Mouse (Mus musculus): Measurements from ENCODE around the gene Cdk10. TPM values are rescaled to one million over a fixed set of nuclear protein-coding genes. Genes with fewer than 3 reads are reported as not detected.
A peak's percentile ranks its signal among the peaks of the same experiment; 100 is the strongest.

Cdk10 gene
- 32.1 and 71.7 TPM in 2 replicates for polyA plus RNA-seq (2011; ENCODE audit: insufficient read depth, insufficient read length, low replicate concordance, missing spikeins)

DNA sequence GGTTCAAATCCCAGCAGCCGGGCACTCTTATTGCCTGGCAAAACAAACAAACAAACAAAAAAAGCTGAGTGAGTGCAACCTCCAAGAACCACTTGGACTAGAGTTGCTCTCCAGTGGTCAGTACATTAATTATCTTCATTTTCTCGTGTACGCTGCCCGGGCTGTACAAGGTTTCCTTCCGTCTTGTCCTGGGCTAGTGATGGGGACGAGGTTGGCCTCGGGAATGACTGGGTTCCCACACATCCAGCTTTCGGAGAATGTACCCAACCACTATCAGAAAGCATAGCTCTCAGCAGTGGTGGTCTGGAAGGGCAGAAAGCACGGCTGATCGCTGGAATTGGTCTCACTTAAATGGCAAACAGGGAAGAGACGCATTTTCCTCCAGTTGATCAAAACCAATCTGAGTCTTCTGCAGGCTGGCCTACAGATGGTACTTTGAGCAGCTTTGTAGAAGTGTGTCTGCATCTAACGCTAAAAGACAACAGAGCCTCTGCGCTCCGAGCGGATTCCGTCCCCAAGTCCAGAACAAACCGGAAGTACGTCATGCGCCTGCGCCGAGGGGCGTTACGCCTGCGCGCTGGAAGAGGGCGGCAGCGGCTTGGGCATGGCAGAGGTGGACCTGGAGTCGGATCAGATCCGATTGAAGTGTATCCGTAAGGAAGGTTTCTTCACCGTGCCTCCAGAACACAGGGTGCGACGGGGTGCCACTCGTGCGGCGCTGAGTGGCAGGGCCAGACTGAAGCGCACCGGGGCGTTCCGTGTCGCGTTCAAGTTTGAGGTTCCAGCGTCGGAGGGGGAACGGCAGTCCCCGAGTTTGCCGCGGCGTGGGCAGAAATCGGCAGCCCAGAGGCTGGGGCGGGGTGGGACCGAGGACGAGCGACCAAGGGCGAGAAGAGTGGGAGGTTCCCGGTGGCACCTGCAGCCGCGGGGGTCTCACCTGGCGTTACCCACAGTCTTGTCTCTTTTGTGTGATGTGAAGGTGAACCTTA is at the start of gene Cdk10:
TSS of gene Cdk10 (plus strand) at position 565 of the 989 bp plus-strand sequence.
- 2% methylated on average over 59 of the region's 59 CpGs for WGBS
- no peak for TF ChIP-seq CTCF (IDR thresholded peaks at IDR 0.05; ENCODE audit: control insufficient read depth, insufficient read depth, low read length)
- peak; percentile 96 for TF ChIP-seq POLR2A (IDR thresholded peaks at IDR 0.05; ENCODE audit: borderline replicate concordance, control insufficient read depth, low read depth, low read length)
- Histone ChIP-seq H3K27ac (ENCODE audit: control insufficient read depth, insufficient read depth, low read depth, low read length, poor library complexity) (peak within 1 kb of the TSS; percentile 44), H3K4me1 (ENCODE audit: control insufficient read depth, insufficient read depth, low read length) (peaks cover 2% of the 10 kb centered on the region; the same call in 1 of the 2 replicates), H3K4me3 (replicated peaks; ENCODE audit: control insufficient read depth, low read depth, low read length) (peak within 1 kb of the TSS; percentile 88)

DNA sequence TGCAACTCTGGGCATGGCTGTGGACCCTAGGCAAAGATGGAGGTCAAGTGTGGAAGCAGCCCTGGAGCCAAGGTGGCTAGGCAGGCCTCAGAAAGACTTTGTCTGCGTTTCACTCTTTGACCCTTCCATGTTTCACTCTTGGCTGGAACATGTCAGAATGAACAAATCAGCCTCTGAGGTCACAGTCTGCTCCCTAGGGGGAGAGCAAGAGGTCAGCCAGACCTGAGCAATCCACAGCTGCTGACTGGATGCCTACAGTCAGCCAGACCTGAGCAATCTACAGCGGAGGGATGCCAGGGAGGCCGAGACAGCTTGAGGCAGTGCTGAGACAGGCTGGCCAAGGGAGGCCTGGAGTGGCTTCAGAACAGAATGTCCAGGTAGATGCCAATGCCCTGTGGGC is 43.3 kb upstream of the Cdk10 start:
- Histone ChIP-seq H3K4me3 (replicated peaks; ENCODE audit: control insufficient read depth, low read depth, low read length) (no peak overlapping the region), H3K4me1 (ENCODE audit: control insufficient read depth, insufficient read depth, low read length) (no peaks in the 10 kb centered on the region), H3K27ac (ENCODE audit: control insufficient read depth, insufficient read depth, low read depth, low read length, poor library complexity) (no peak overlapping the region)
- TF ChIP-seq CTCF (IDR thresholded peaks at IDR 0.05; ENCODE audit: control insufficient read depth, insufficient read depth, low read length) = no peak
- TF ChIP-seq POLR2A (IDR thresholded peaks at IDR 0.05; ENCODE audit: borderline replicate concordance, control insufficient read depth, low read depth, low read length) = no peak
- 82% methylated on average over 3 of the region's 3 CpGs for WGBS

DNA sequence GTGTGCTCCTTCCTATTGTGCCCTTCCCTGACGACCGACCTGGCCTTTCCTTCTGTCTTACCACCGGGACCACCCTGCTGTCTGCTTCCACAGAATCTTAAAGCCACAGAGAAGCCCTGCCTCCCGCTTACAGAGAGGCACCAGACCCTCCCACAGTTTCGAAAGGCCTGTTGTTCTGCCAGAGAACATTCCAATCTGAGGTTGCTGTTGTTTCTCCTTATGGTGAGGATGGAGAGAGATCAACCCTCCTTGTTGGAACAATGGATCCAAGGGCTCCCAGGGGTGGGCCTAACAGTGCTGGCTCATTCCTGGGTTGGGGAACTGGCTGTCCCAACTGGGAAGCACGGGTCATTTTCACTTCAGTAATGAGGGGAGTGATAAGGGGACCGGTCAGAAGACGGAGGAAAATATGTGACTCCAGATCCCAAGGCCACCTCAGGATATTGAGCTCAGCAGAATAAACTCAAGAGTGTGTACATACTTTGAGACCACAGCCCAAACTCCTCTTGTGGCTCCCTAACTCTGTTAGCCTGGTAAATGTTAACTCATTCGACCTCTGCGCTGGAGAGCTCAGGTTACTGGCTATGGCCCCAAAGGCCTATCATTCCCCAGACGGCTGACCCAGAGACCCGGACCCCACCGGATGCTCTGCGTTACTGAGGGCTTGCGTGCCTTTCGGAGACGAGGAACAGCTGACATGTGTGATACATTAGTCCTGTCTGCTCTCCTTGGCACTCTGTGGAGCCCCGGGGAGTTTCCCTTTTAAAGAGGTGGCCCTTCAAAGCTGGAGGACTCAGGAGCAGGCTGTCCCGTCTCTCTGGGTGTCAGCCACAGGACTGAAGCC is 38.9 kb upstream of the Cdk10 start, which contains the start of gene Dpep1:
TSS of gene Dpep1 (plus strand) at position 677 of the 844 bp plus-strand sequence.
- Histone ChIP-seq H3K27ac (ENCODE audit: control insufficient read depth, insufficient read depth, low read depth, low read length, poor library complexity) (no peak within 1 kb of the TSS), H3K4me3 (replicated peaks; ENCODE audit: control insufficient read depth, low read depth, low read length) (no peak within 1 kb of the TSS), H3K4me1 (ENCODE audit: control insufficient read depth, insufficient read depth, low read length) (peaks cover 1% of the 10 kb centered on the region; the same call in 1 of the 2 replicates)
- 75% methylated on average over 19 of the region's 19 CpGs for WGBS
- no peak for TF ChIP-seq CTCF (IDR thresholded peaks at IDR 0.05; ENCODE audit: control insufficient read depth, insufficient read depth, low read length)
- TF ChIP-seq POLR2A (IDR thresholded peaks at IDR 0.05; ENCODE audit: borderline replicate concordance, control insufficient read depth, low read depth, low read length) = no peak

DNA sequence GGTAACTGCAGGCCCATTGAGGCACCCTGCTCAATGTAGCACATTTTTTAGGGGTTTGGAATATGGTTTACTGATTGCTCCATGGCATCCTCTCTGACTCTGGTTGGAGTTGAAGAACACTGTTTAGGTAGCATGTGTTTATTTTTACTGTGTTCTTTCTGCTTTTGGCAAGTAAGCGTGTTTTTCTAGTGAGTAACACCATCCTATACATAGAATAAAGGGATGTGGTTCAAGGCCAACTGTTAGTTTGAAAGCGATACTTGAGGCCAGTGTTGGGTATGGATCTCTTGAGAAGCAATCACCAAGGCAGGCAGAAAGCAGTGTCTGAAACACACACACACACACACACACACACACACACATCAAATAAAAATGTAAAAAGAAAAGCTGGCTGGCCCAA is 36.6 kb upstream of the Cdk10 start:
- TF ChIP-seq POLR2A (IDR thresholded peaks at IDR 0.05; ENCODE audit: borderline replicate concordance, control insufficient read depth, low read depth, low read length) (no peak), CTCF (IDR thresholded peaks at IDR 0.05; ENCODE audit: control insufficient read depth, insufficient read depth, low read length) (no peak)
- Histone ChIP-seq H3K4me3 (replicated peaks; ENCODE audit: control insufficient read depth, low read depth, low read length) (no peak overlapping the region), H3K4me1 (ENCODE audit: control insufficient read depth, insufficient read depth, low read length) (peaks cover 1% of the 10 kb centered on the region; the same call in 1 of the 2 replicates), H3K27ac (ENCODE audit: control insufficient read depth, insufficient read depth, low read depth, low read length, poor library complexity) (no peak overlapping the region)
- 79% methylated on average over 2 of the region's 2 CpGs for WGBS

DNA sequence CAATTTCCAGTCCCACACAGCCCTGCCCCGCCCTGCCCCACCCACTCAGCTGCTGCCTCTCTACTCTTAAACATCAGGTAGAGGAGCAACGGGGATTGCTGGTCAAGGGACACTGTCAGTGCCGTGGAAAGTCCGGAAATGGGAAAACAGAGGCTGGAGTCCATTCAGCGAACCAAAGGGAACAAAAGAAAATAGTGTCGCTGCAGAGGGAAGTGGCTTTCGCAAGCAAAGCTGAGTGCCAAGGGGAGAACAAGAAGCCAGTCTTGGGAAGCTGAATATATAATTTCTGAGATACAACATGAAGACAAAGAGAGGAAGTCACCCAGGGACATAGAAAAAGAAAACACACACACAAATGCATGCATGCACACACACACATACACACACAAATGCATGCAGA is 35.8 kb upstream of the Cdk10 start:
- Histone ChIP-seq H3K4me1 (ENCODE audit: control insufficient read depth, insufficient read depth, low read length) (peaks cover 1% of the 10 kb centered on the region; the same call in 1 of the 2 replicates), H3K27ac (ENCODE audit: control insufficient read depth, insufficient read depth, low read depth, low read length, poor library complexity) (no peak overlapping the region), H3K4me3 (replicated peaks; ENCODE audit: control insufficient read depth, low read depth, low read length) (no peak overlapping the region)
- TF ChIP-seq CTCF (IDR thresholded peaks at IDR 0.05; ENCODE audit: control insufficient read depth, insufficient read depth, low read length) (no peak), POLR2A (IDR thresholded peaks at IDR 0.05; ENCODE audit: borderline replicate concordance, control insufficient read depth, low read depth, low read length) (no peak)
- WGBS = 36% methylated on average over 7 of the region's 7 CpGs

DNA sequence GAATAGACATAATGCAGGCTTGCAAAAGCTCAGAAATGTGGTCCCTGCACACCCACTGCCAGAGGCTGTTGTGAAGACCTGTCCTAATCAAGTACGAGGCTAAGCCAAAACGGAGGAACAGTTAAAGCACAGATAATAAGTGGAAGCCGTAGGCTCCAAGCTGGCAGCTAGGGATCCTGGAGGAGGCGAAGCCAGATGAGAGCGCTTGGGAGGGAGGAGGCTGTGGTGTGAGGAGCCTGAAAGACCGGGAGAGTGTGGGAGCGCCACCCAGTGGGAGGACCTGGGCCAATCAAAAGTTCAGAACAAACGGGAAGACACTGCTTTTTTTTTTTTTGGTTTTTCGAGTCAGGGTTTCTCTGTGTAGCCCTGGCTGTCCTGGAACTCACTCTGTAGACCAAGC is 34.0 kb upstream of the Cdk10 start:
- peak; percentile 56; the same call in 1 of the 2 replicates for TF ChIP-seq CTCF (IDR thresholded peaks at IDR 0.05; ENCODE audit: control insufficient read depth, insufficient read depth, low read length)
- TF ChIP-seq POLR2A (IDR thresholded peaks at IDR 0.05; ENCODE audit: borderline replicate concordance, control insufficient read depth, low read depth, low read length) = no peak
- H3K4me1 ChIP-seq (ENCODE audit: control insufficient read depth, insufficient read depth, low read length) = peaks cover 1% of the 10 kb centered on the region; the same call in 1 of the 2 replicates
- WGBS = 6% methylated on average over 9 of the region's 9 CpGs
- no peak overlapping the region for H3K27ac ChIP-seq (ENCODE audit: control insufficient read depth, insufficient read depth, low read depth, low read length, poor library complexity)
- no peak overlapping the region for H3K4me3 ChIP-seq (replicated peaks; ENCODE audit: control insufficient read depth, low read depth, low read length)

GRCm38 (mm10) chr8:123191908-123192307 is 32.7 kb upstream of the Cdk10 start:
- no peak for TF ChIP-seq CTCF (IDR thresholded peaks at IDR 0.05; ENCODE audit: control insufficient read depth, insufficient read depth, low read length)
- no peak for TF ChIP-seq POLR2A (IDR thresholded peaks at IDR 0.05; ENCODE audit: borderline replicate concordance, control insufficient read depth, low read depth, low read length)
- WGBS = 59% methylated on average over 8 of the region's 8 CpGs
- H3K4me1 ChIP-seq (ENCODE audit: control insufficient read depth, insufficient read depth, low read length) = peaks cover 1% of the 10 kb centered on the region; the same call in 1 of the 2 replicates
- no peak overlapping the region for H3K27ac ChIP-seq (ENCODE audit: control insufficient read depth, insufficient read depth, low read depth, low read length, poor library complexity)
- H3K4me3 ChIP-seq (replicated peaks; ENCODE audit: control insufficient read depth, low read depth, low read length) = no peak overlapping the region
